Comparison of ENCODE assay signal across 8 mouse cellular contexts in genomic region chr4:117829260-117830123, GRCm38 (mm10). TPM values are rescaled to one million over a fixed set of nuclear protein-coding genes. Genes with fewer than 3 reads are reported as not detected.
DNase-seq lines count a peak whose midpoint lies in the region; ATAC-seq and TF ChIP-seq lines count a peak whose summit lies in the region.

No protein-coding gene starts in this region.

- H3K9ac ChIP-seq in heart, embryonic 16.5 days (ENCODE audit: low read length) = peak overlapping the region; percentile 42; the same call in 1 of the 2 replicates
- no peak overlapping the region for H3K9ac ChIP-seq in lung, postnatal 0 days (replicated peaks; ENCODE audit: low read depth)

- H3K27ac ChIP-seq in heart, embryonic 16.5 days (ENCODE audit: low read length) = no peak overlapping the region
- 0 out of 2 replicates have a peak overlapping the region, but pooled peaks have one; percentile 3 for H3K27ac ChIP-seq in lung, postnatal 0 days (ENCODE audit: low read length)

- peaks cover 48% of the 10 kb centered on the region for H3K27me3 ChIP-seq in G1E (ENCODE audit: insufficient read depth, low read length)
- peaks cover 46% of the 10 kb centered on the region for H3K27me3 ChIP-seq in erythroblast, embryonic 14.5 days (ENCODE audit: control insufficient read depth)
- H3K27me3 ChIP-seq in heart, embryonic 16.5 days (ENCODE audit: control insufficient read depth, insufficient read depth, low read length) = no peaks in the 10 kb centered on the region
- H3K27me3 ChIP-seq in lung, postnatal 0 days (replicated peaks; ENCODE audit: insufficient read depth, low read length) = 0 out of 2 replicates have a peak, but pooled peaks cover 3% of the 10 kb centered on the region

- 9% methylated on average over 12 of the region's 12 CpGs for WGBS in heart, embryonic 16.5 days
- WGBS in lung, postnatal 0 days = 11% methylated on average over 12 of the region's 12 CpGs

- H3K4me2 ChIP-seq in heart, embryonic 16.5 days (ENCODE audit: low read depth, low read length) = peak overlapping the region; percentile 38; the same call in 1 of the 2 replicates
- H3K4me2 ChIP-seq in lung, postnatal 0 days (replicated peaks; ENCODE audit: low read depth, low read length) = peak overlapping the region; percentile 32

- H3K36me3 ChIP-seq in G1E (replicated peaks) = no peaks in the 10 kb centered on the region
- peaks cover 16% of the 10 kb centered on the region for H3K36me3 ChIP-seq in erythroblast, embryonic 14.5 days (ENCODE audit: control insufficient read depth)
- no peaks in the 10 kb centered on the region for H3K36me3 ChIP-seq in heart, embryonic 16.5 days (ENCODE audit: control insufficient read depth, insufficient read depth)
- no peaks in the 10 kb centered on the region for H3K36me3 ChIP-seq in lung, postnatal 0 days (ENCODE audit: insufficient read depth, low read length)

- no peak for DNase-seq in G1E (ENCODE audit: low spot score)
- peak; percentile 85 for DNase-seq in brain, adult 2 months (ENCODE audit: low read depth, low spot score)
- DNase-seq in kidney, postnatal 14 days = peak; percentile 78
- DNase-seq in lung, postnatal 0 days (ENCODE audit: low spot score) = peak; percentile 82
- DNase-seq in ovary, postnatal 36 days (ENCODE audit: low spot score) = peak; percentile 67
- no peak for DNase-seq in natural killer cell, adult 2 months (ENCODE audit: low spot score in 2 of 2)

- no peaks in the 10 kb centered on the region for H3K9me3 ChIP-seq in G1E (replicated peaks)
- no peaks in the 10 kb centered on the region for H3K9me3 ChIP-seq in erythroblast, embryonic 14.5 days (ENCODE audit: control insufficient read depth, low read length)
- H3K9me3 ChIP-seq in heart, embryonic 16.5 days (replicated peaks; ENCODE audit: control insufficient read depth, low read length) = no peaks in the 10 kb centered on the region
- H3K9me3 ChIP-seq in lung, postnatal 0 days (ENCODE audit: low read length) = no peaks in the 10 kb centered on the region

- TF ChIP-seq EP300 in lung, postnatal 0 days (IDR thresholded peaks at IDR 0.05) = no peak

- ATAC-seq in G1E (ENCODE audit: extremely low read depth, insufficient number of reproducible peaks, low FRiP score, poor library complexity, severe bottlenecking) = no peak
- peak; percentile 26; the same call in 1 of the 2 replicates for ATAC-seq in heart, embryonic 16.5 days (replicated peaks; ENCODE audit: extremely low read depth, insufficient read depth, low FRiP score)
- peak; percentile 69 for ATAC-seq in lung, postnatal 0 days

- peak; percentile 80 for TF ChIP-seq CTCF in G1E (IDR thresholded peaks at IDR 0.05; ENCODE audit: low read depth, low read length)
- peak; percentile 94 for TF ChIP-seq CTCF in lung, postnatal 0 days (IDR thresholded peaks at IDR 0.05)

- H3K4me1 ChIP-seq in G1E (ENCODE audit: insufficient read depth, low read depth, low read length) = peaks cover 58% of the 10 kb centered on the region
- peaks cover 67% of the 10 kb centered on the region for H3K4me1 ChIP-seq in erythroblast, embryonic 14.5 days (ENCODE audit: control insufficient read depth)
- H3K4me1 ChIP-seq in heart, embryonic 16.5 days (ENCODE audit: control insufficient read depth, insufficient read depth, low read length) = peaks cover 23% of the 10 kb centered on the region
- H3K4me1 ChIP-seq in lung, postnatal 0 days (ENCODE audit: insufficient read depth, low read depth, low read length) = peaks cover under 1% of the 10 kb centered on the region; the same call in 1 of the 2 replicates

- peak overlapping the region; percentile 65; the same call in 1 of the 2 replicates for H3K4me3 ChIP-seq in G1E (ENCODE audit: low read depth, low read length)
- peak overlapping the region; percentile 61 for H3K4me3 ChIP-seq in erythroblast, embryonic 14.5 days (replicated peaks)
- peak overlapping the region; percentile 18; the same call in 1 of the 2 replicates for H3K4me3 ChIP-seq in heart, embryonic 16.5 days (ENCODE audit: low read length)
- H3K4me3 ChIP-seq in lung, postnatal 0 days (ENCODE audit: low read depth, low read length) = no peak overlapping the region

RNA-seq across cellular contexts. Expression of gene Slc6a9, which starts 4.8 kb away (rescaled TPM):
- 3.3 and 34.8 TPM in 2 replicates for total RNA-seq in G1E (2014; fragmentation: Nextera tagmentation)
- total RNA-seq in G1E (2017) = 0.70 and 1.3 TPM in 2 replicates
- 4.4 and 4.6 TPM in 2 replicates for polyA plus RNA-seq in G1E (2012)
- polyA plus RNA-seq in erythroblast, embryonic 14.5 days (2012) = 82.3 and 94.8 TPM in 2 replicates
- 5.3 and 6.7 TPM in 2 replicates for polyA plus RNA-seq in heart, embryonic 16.5 days (2015; fragmentation: Nextera tagmentation; extraction: Ambion mirVana)
- polyA plus RNA-seq in lung, postnatal 0 days (2015; fragmentation: Nextera tagmentation; extraction: Ambion mirVana) = 17.3 and 19.1 TPM in 2 replicates

RNA-seq across cellular contexts. Expression of gene Ccdc24, which starts 42.9 kb away (rescaled TPM):
- total RNA-seq in G1E (2014; fragmentation: Nextera tagmentation) (not detected in 2 replicates), G1E (2017) (0.52 TPM in 1 of 2 replicates, not detected in the other)
- polyA plus RNA-seq in G1E (2012) = not detected in 2 replicates
- 0.06 and 0.07 TPM in 2 replicates for polyA plus RNA-seq in erythroblast, embryonic 14.5 days (2012)
- 0.51 and 0.55 TPM in 2 replicates for polyA plus RNA-seq in heart, embryonic 16.5 days (2015; fragmentation: Nextera tagmentation; extraction: Ambion mirVana)
- 4.5 TPM in 2 replicates for polyA plus RNA-seq in lung, postnatal 0 days (2015; fragmentation: Nextera tagmentation; extraction: Ambion mirVana)

RNA-seq across cellular contexts. Expression of gene B4galt2, which starts 53.8 kb away (rescaled TPM):
- total RNA-seq in G1E (2014; fragmentation: Nextera tagmentation) = not detected in 2 replicates
- 0.06 and 0.33 TPM in 2 replicates for total RNA-seq in G1E (2017)
- polyA plus RNA-seq in G1E (2012) = 0.11 and 0.63 TPM in 2 replicates
- polyA plus RNA-seq in erythroblast, embryonic 14.5 days (2012) = 0.23 and 0.25 TPM in 2 replicates
- 8.6 and 9.5 TPM in 2 replicates for polyA plus RNA-seq in heart, embryonic 16.5 days (2015; fragmentation: Nextera tagmentation; extraction: Ambion mirVana)
- 7.2 and 7.7 TPM in 2 replicates for polyA plus RNA-seq in lung, postnatal 0 days (2015; fragmentation: Nextera tagmentation; extraction: Ambion mirVana)

RNA-seq across cellular contexts. Expression of gene Atp6v0b, which starts 57.6 kb away (rescaled TPM):
- 247 and 294 TPM in 2 replicates for total RNA-seq in G1E (2014; fragmentation: Nextera tagmentation)
- 219 and 225 TPM in 2 replicates for total RNA-seq in G1E (2017)
- 181 and 297 TPM in 2 replicates for polyA plus RNA-seq in G1E (2012)
- polyA plus RNA-seq in erythroblast, embryonic 14.5 days (2012) = 37.5 and 76.2 TPM in 2 replicates
- polyA plus RNA-seq in heart, embryonic 16.5 days (2015; fragmentation: Nextera tagmentation; extraction: Ambion mirVana) = 229 and 244 TPM in 2 replicates
- 346 TPM in 2 replicates for polyA plus RNA-seq in lung, postnatal 0 days (2015; fragmentation: Nextera tagmentation; extraction: Ambion mirVana)

Comparison
In these comparisons a context has a peak if more than half of its experiments do, and no peak if none do; other contexts are left out.
1. DNase-seq: peak in brain, adult 2 months (single experiment), kidney, postnatal 14 days (single experiment), lung, postnatal 0 days (single experiment) and ovary, postnatal 36 days (single experiment); none in G1E (single experiment) and natural killer cell, adult 2 months (0 of 2).